Mouse (Mus musculus) limb, embryonic 11.5 days (tissue): ENCODE data around the gene Uox. TPM values are rescaled to one million over a fixed set of nuclear protein-coding genes. Genes with fewer than 3 reads are reported as not detected.

Experiments used
- ATAC-seq: fragments of 200-750 bp; cut with Nextera tagmentation; 2 replicates; pipeline ENCODE4 v1.8.0; 2017; ENCODE audit warnings: low read depth; ENCODE audit not compliant: insufficient number of reproducible peaks, low FRiP score, low TSS enrichment
- DNase-seq: peaks from one replicate; pipeline ENCODE4 v3.0.0-alpha.2; 2015; ENCODE audit warnings: low spot score
- H3K27ac ChIP-seq: fragments of 300-500 bp; sonication (generic); replicated peaks from 2 replicates; pipeline ENCODE4 v1.5.1; 2014; ENCODE audit warnings: low read depth, mild to moderate bottlenecking, low read length
- H3K27me3 ChIP-seq: fragments of 300-500 bp; sonication (generic); 2 replicates; pipeline ENCODE4 v1.6.1; 2014; ENCODE audit warnings: mild to moderate bottlenecking, low read length, mixed read lengths; ENCODE audit not compliant: control insufficient read depth, insufficient read depth
- H3K36me3 ChIP-seq: fragments of 300-500 bp; sonication (generic); 2 replicates; pipeline ENCODE4 v1.6.1; 2014; ENCODE audit warnings: mild to moderate bottlenecking, low read length, moderate library complexity, mixed read lengths; ENCODE audit not compliant: control insufficient read depth, insufficient read depth
- H3K4me1 ChIP-seq: fragments of 300-500 bp; sonication (generic); 2 replicates; pipeline ENCODE4 v1.6.1; 2014; ENCODE audit warnings: low read length, mixed read lengths; ENCODE audit not compliant: control insufficient read depth, insufficient read depth
- H3K4me2 ChIP-seq: fragments of 300-500 bp; sonication (generic); 2 replicates; pipeline ENCODE4 v1.6.1; 2014; ENCODE audit warnings: low read depth, mild to moderate bottlenecking, moderate library complexity; ENCODE audit not compliant: severe bottlenecking
- H3K4me3 ChIP-seq: fragments of 300-500 bp; sonication (generic); 2 replicates; pipeline ENCODE4 v1.5.1; 2014; ENCODE audit warnings: low read depth, low read length
- H3K9ac ChIP-seq: fragments of 300-500 bp; sonication (generic); 2 replicates; pipeline ENCODE4 v1.6.1; 2014; ENCODE audit warnings: mild to moderate bottlenecking, low read length
- H3K9me3 ChIP-seq: fragments of 300-500 bp; sonication (generic); 2 replicates; pipeline ENCODE4 v1.6.1; 2016; ENCODE audit warnings: low read length; ENCODE audit not compliant: control insufficient read depth
- WGBS: fragments of 180-500 bp; shearing (Covaris S2); extraction: QIAGEN DNeasy Blood & Tissue Kit; methylation state at CpG from one replicate; pipeline ENCODE4 v1.1.7; 2014; 5-methylcytosine and 5-hydroxymethylcytosine counted together
- polyA plus RNA-seq: library from polyadenylated mRNA; unstranded; fragments of >200 nt; fragmentation: Nextera tagmentation; extraction: Ambion mirVana; gene quantifications from 2 replicates; pipeline ENCODE4 v1.2.1, GENCODE M21; 2014

Uox gene
- polyA plus RNA-seq, 1 experiment from 2014 or later = not detected

DNA sequence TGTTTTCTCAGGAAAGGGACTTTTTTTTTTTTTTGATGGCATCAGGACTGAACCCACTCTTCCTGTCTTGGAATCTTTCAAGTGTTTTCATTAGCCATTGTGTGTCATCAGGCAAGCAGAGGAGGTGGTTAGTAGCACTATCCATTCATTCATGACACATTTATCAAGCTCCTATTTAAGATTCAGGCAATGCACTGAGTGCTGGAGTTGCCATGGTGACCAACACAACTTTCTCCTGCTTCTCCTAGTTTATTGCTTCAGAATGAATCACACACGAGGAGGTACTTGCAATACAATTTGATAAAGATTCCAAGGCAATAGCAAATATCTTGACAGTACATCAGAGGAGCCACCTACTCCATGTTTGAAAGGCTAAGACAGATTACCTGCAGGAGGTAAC, 37.1 kb downstream of the Uox start:
- Histone ChIP-seq H3K4me1 (no peaks in the 10 kb centered on the region), H3K9ac (no peak overlapping the region), H3K4me3 (no peak overlapping the region), H3K27me3 (no peaks in the 10 kb centered on the region), H3K4me2 (no peak overlapping the region), H3K9me3 (no peaks in the 10 kb centered on the region), H3K27ac (no peak overlapping the region), H3K36me3 (no peaks in the 10 kb centered on the region)
- WGBS = 38% methylated on average over 1 of the region's 1 CpGs
- ATAC-seq = no peak
- DNase-seq = no peak

DNA sequence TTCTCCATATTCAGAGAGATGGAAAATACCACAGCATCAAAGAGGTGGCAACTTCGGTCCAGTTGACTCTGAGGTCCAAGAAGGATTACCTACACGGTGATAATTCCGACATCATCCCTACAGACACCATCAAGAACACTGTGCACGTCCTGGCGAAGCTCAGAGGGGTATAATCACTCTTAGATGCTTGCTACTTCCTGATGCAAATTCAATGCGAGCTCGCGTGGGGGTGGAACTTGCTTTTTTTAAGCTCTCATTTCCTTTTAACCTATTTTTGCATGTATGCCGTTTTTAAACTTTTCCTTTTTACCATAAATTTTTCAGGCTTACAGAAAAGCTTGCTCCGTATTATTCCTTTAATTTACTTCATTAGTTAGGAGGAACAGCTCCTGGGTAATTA, 40.1 kb downstream of the Uox start:
- no peak overlapping the region for H3K27ac ChIP-seq
- no peak for DNase-seq
- 85% methylated on average over 10 of the region's 10 CpGs for WGBS

DNA sequence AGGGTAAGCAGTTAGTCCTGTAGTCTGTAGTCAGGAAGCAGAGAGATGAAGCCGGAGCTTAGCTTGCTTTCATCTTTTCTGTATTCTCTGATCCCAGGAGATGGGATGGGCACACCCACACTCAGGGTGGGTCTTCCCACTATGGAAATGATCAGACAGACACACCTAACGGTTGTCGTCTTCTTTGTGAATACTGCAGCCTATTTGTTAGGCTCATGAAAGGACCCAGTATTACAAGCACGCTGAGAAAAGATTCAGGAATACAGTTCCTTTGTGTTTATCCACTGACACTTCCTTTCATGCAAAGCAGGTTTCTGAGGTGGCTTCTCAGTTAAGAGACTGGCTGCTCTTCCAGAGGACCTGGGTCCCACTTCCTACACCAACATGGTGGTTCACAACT, 41.0 kb downstream of the Uox start:
- Histone ChIP-seq H3K9me3 (no peaks in the 10 kb centered on the region), H3K4me3 (no peak overlapping the region), H3K27ac (no peak overlapping the region), H3K27me3 (no peaks in the 10 kb centered on the region), H3K4me2 (no peak overlapping the region), H3K4me1 (no peaks in the 10 kb centered on the region), H3K9ac (no peak overlapping the region), H3K36me3 (no peaks in the 10 kb centered on the region)
- no peak for ATAC-seq
- DNase-seq = no peak
- whole genome bisulfite sequencing = 86% methylated on average over 4 of the region's 4 CpGs

More for the DNA sequence above, 40.1 kb downstream of the Uox start:
- no peaks in the 10 kb centered on the region for H3K4me1 ChIP-seq
- ATAC-seq = no peak
- no peaks in the 10 kb centered on the region for H3K36me3 ChIP-seq
- H3K27me3 ChIP-seq = no peaks in the 10 kb centered on the region
- no peak overlapping the region for H3K4me2 ChIP-seq
- H3K4me3 ChIP-seq = no peak overlapping the region
- H3K9me3 ChIP-seq = no peaks in the 10 kb centered on the region
- no peak overlapping the region for H3K9ac ChIP-seq

DNA sequence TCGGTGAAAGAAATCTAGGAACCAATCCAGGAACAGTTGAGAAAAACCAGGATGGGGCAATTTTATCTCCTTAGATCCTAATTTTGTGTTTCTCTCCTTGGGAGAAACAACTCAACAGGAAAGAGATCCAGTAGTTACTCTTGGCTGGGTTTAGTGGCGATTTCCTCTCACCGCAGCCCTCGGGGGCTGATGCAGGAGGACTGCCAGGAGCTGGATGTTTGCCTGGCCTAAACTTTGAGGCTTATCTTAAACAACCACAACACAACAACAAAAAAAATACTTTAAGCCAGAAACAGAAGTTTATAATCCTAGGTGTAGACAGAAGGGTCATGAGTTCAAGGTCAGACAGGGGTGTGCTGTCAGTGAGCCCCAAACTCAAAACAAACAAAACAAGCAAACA, 41.6 kb downstream of the Uox start:
- WGBS = 84% methylated on average over 4 of the region's 4 CpGs
- Histone ChIP-seq H3K27ac (no peak overlapping the region), H3K4me1 (no peaks in the 10 kb centered on the region)

DNA sequence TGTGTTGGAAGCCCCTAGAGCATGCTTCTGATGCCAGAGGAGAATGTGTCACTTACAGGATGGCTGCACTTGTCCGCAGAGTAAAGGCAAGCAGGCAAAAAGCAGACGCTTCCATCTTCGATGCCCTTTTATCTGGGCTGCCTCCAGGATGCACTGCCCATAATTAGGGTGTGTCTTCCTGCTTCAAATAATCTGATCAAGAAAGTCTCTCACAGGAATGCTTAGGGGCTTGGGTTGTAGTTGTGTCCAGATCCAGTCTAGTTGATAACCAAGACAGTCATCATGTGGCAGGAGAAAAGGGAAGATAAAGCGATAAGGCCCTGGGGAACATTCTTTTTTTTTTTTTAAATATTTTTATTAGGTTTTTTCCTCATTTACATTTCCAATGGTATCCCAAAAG, 45.3 kb downstream of the Uox start, which contains the start of gene Dnase2b:
Dnase2b (minus strand) TSS at position 101 of the 400 bp plus-strand sequence.
- 94% methylated on average over 4 of the region's 4 CpGs for WGBS
- no peak within 1 kb of the TSS for H3K4me3 ChIP-seq
- no peaks in the 10 kb centered on the region for H3K27me3 ChIP-seq
- H3K4me1 ChIP-seq = no peaks in the 10 kb centered on the region
- no peaks in the 10 kb centered on the region for H3K9me3 ChIP-seq
- H3K36me3 ChIP-seq = no peaks in the 10 kb centered on the region
- H3K4me2 ChIP-seq = no peak within 1 kb of the TSS
- no peak within 1 kb of the TSS for H3K27ac ChIP-seq
- H3K9ac ChIP-seq = no peak within 1 kb of the TSS
- DNase-seq (no peak), ATAC-seq (no peak)

More for the DNA sequence above, 41.6 kb downstream of the Uox start:
- Histone ChIP-seq H3K9ac (no peak overlapping the region), H3K9me3 (no peaks in the 10 kb centered on the region), H3K4me3 (no peak overlapping the region), H3K4me2 (no peak overlapping the region), H3K27me3 (no peaks in the 10 kb centered on the region), H3K36me3 (no peaks in the 10 kb centered on the region)
- DNase-seq = no peak
- ATAC-seq = no peak

DNA sequence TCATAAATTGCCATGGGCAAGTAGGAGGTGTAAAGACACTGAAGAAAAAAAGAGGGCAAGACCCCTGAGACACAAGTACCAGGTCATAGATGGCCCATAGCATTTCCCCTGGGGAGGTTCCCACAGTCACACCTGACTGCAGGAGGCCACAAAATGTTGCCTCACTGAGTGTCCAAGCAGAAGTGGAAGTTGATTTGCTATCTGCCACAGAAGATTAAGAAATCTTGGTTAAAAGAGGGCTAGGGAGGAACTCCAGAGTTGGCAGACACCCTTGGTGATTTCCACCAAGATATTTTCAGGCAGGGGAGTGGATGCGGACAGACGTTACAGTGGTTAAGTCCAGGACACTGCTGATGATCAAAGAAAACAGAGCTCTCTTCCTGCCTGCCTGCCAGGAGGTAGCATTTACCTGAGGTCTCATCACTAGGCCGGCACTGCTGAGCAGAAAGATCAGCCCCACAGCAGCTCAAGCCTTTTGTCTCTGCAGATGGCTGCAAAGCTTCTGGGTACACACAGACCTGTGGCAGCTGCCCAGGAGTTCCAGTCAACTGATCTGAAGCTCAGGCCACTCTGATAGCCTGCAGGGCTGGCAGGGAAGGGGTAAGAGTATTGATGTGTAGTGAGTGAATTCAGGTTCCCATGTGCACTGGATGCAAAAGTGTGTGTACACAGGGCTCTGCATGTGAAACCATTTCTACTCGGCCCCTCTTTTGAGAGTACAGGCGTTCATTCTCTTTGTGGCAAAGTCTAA, 46.5 kb downstream of the Uox start:
- DNase-seq (no peak), ATAC-seq (no peak)
- H3K36me3 ChIP-seq = no peaks in the 10 kb centered on the region
- no peak overlapping the region for H3K9ac ChIP-seq
- no peaks in the 10 kb centered on the region for H3K27me3 ChIP-seq
- no peak overlapping the region for H3K4me3 ChIP-seq
- H3K4me1 ChIP-seq = no peaks in the 10 kb centered on the region
- no peak overlapping the region for H3K27ac ChIP-seq
- H3K9me3 ChIP-seq = no peaks in the 10 kb centered on the region
- no peak overlapping the region for H3K4me2 ChIP-seq
- 82% methylated on average over 5 of the region's 5 CpGs for WGBS

DNA sequence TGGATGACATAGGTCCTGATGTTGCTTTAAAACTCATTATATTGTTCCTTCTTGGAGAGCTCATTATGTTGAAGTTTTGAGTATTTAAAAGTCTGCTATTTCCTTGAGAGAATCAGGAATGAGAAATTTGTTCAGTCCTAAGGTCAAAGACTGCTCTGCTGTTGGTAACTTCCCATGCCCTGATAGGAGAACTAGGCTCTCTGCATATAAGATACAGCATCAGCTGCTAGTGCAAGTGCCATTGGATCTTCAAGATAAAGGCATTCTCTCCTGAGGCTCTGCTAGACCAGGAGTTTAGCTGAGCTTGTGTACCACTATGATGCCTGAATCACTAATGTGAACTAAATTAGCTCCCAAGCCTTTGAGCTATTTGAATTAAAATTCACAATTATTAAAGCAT, 47.7 kb downstream of the Uox start:
- Histone ChIP-seq H3K4me2 (no peak overlapping the region), H3K9me3 (no peaks in the 10 kb centered on the region), H3K4me3 (no peak overlapping the region), H3K36me3 (no peaks in the 10 kb centered on the region), H3K27ac (no peak overlapping the region), H3K27me3 (no peaks in the 10 kb centered on the region), H3K4me1 (no peaks in the 10 kb centered on the region), H3K9ac (no peak overlapping the region)
- no peak for DNase-seq
- ATAC-seq = no peak

DNA sequence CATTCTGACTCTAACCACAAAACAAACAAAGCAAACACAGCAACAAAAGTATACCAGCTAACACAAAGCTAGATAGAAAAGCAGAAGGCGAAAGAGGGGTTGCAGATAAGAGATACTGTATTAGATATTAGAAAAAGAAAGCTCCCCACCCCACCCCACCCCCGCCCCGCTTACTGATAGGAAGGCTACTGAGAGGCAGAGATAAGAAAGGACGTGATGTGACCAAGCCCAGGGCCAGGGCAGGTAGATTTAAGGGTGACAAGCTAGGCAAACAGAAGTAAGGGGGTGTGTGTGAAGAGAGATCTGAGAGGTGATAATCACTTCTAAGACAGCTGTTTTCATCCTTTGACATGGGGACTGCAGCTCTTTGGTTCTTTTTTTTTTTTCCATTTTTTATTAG, 48.1 kb downstream of the Uox start:
- WGBS = 80% methylated on average over 4 of the region's 4 CpGs
- DNase-seq = no peak
- ATAC-seq = no peak

DNA sequence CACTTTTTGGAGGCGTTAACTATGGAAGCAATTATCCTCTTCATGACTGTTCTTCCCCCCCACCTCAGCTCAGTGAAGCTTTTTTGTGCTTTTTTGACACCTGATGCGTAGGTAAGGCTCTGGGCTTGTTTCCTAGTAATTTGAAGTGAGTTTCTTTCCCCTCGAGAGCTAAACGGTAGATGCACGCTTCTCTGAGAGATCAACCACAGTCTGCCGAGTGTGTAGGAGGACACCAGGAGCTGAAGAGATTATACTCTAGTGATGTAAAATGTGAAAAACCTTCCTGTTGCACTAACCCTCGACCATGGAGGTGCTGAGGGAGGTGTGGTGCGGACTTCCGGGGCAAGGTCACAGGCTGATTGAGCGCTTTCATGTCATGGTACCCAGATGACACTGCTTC, 49.9 kb downstream of the Uox start:
- H3K4me1 ChIP-seq = no peaks in the 10 kb centered on the region
- ATAC-seq (no peak), DNase-seq (no peak)
- no peaks in the 10 kb centered on the region for H3K36me3 ChIP-seq
- H3K4me2 ChIP-seq = no peak overlapping the region
- no peaks in the 10 kb centered on the region for H3K9me3 ChIP-seq
- no peak overlapping the region for H3K27ac ChIP-seq
- 87% methylated on average over 10 of the region's 10 CpGs for WGBS
- H3K27me3 ChIP-seq = no peaks in the 10 kb centered on the region
- H3K4me3 ChIP-seq = no peak overlapping the region
- no peak overlapping the region for H3K9ac ChIP-seq

More for the DNA sequence above, 48.1 kb downstream of the Uox start:
- no peak overlapping the region for H3K4me2 ChIP-seq
- no peak overlapping the region for H3K27ac ChIP-seq
- H3K27me3 ChIP-seq = no peaks in the 10 kb centered on the region
- H3K4me1 ChIP-seq = no peaks in the 10 kb centered on the region
- no peaks in the 10 kb centered on the region for H3K36me3 ChIP-seq
- no peak overlapping the region for H3K4me3 ChIP-seq
- H3K9me3 ChIP-seq = no peaks in the 10 kb centered on the region
- H3K9ac ChIP-seq = no peak overlapping the region
